Mouse (Mus musculus) monocyte, adult 5-6 weeks (primary cell): Measurements from ENCODE around the gene Armc8. TPM values are rescaled to one million over a fixed set of nuclear protein-coding genes. Genes with fewer than 3 reads are reported as not detected.

Experiments used
- ATAC-seq: fragments of 153-309, 156-312 bp; replicated peaks from 2 replicates; pipeline ENCODE4 v1.8.0; 2017; ENCODE audit warnings: mild to moderate bottlenecking; ENCODE audit not compliant: low TSS enrichment, insufficient number of reproducible peaks, severe bottlenecking, poor library complexity, low FRiP score
- total RNA-seq: library from RNA; stranded (forward); fragments of 200-1000, 200-491, 200-594 nt; gene quantifications from 3 replicates; pipeline ENCODE4 v1.2.3, GENCODE M21; 2017

The Armc8 gene
- total RNA-seq, 1 experiment from 2014 or later: 29.1 TPM

DNA sequence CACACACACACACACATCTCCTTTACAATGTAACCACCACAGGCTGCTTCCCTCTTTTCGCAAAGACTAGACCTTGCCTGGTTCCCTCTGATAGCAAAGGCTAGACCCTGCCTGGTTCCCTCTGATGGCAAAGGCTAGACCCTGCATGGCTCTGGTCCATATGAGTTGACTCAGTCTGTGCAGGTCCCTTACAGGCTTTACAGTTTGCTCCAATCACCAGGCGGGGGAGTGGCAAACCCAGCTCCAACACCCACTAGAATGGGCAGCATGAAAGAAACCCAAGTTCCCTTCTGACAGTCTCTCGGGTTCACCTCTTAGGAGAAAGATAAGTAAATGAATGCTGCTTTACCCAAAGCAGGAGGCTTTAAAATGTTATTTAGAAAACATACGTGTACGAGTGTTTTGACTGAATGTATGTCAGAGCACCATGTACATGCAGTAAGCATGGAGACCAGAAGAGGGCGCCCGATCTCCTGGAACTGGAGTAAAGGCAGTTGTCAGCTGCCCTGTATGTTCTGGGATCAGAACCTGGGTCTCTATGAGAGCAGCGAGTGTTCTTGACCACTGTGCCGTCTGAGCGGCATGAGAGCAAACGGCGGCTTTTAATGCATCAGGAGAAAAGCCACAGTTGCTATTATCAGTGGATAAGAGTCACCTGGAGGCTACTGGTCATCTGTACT is 110.0 kb downstream of the Armc8 start:
- no peak; the same call in 1 of the 2 replicates for ATAC-seq

DNA sequence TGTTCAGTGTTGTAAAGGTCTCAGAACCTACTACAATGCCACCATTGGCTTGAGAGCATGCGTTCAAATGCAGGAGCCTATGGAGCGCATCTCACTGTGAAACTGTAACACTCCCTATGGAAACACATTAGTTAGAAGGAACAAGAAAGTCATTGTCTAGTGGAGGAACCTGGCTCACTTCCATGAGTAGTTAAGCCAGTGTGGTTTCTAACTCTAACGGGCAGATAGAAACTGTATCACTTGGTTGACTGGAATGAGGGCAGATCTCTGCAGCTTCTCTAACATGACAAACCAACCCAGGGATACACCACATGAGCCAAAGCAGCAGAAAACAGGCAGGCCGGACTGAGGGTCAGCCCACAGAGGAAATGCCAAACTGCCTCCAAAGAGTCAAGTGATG is 114.5 kb downstream of the Armc8 start:
- no peak for ATAC-seq

DNA sequence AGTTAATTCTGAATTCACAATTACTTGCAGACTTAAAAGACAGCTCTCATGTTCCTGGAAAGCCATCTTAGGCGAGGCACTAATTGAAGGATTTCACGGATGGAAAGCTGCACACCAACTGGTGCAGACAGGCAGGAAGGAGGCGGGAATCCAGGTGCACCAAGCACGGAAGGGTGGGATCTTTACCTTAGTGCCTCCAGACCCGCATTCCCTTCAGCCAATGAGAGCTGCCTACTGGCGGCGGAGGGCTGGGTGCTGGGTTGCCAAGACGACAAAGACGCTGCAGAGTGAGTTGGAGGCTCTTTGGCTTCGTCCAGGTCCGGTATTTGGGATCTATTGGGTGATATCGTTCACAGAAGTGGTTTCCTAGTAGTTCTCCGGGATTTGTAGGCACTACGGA is 117.5 kb downstream of the Armc8 start, which contains the start of gene Nme9:
Gene Nme9, plus strand, starts transcription at position 315 of the 400 bp plus-strand sequence.
- ATAC-seq: no peak

DNA sequence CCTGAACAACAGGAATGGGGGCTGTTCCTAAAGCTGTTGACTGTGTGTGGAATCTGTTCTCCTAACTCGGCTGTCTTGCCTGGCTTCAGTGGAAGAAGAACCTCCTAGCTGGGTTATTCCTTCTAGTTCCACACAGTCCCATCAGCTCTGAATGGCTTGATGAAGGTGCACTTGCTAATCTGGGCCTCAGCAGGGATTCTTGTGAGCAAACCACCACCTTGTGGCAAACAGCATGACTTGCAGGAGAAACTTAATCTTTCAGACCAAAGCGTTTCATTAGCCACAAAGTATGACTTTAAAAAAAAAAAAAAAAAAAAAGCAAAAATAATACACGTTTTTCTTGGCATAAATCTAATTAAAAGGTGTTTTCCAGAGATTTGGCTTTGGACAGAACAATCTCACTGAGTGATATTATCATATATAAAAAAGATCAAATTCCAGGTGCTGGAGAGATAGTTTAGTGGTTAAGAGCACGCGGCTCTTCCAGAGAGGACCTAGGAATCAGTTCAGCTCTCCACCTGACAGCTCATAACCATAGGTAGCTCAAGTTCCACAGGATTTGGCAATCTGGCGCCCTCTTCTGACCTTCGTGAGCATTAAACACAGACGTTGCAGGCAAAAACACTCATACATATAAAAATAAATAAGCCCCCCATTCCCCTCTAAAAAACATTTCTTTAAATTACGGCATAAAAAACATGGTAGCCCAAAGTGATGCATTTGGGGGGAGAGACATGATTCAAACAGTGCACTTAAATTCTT is 118.6 kb downstream of the Armc8 start:
- no peak for ATAC-seq

DNA sequence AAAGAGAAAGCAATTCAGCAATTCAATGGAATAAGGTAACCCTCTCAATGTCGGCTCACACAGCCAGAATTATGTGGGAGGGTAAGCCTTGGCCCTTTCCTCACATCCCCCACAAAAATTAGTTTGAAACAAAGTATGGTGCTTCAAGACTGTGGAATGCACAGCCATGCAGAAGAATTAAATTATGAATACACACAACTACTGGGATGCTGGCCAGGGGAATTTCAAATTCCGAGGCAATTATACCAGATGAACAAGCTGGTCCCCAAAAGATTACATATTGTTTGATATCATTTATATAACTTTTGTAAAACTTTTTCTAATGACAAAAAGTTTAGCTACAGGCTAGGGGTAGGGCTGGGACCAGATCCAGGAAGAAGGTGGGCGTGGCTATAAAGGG is 121.4 kb downstream of the Armc8 start:
- no peak for ATAC-seq

DNA sequence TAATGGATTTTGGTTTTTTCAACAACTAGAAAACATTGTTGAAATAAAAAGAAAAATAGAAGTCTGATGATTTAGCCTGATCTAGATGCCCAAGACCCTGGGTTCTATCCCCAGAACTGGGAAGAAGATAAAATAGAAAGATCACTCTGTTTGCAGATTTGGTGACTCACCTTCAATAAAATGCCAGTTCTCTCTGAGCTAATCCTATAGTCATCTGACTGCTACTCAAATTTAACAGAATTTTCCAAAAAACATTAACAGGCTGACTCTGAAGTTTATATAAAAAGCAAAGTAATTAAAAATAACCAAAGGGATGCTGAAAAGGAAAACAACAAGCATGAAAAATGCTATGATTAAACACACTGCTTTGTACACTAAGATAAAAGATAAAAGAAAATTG is 122.4 kb downstream of the Armc8 start:
- no peak for ATAC-seq

DNA sequence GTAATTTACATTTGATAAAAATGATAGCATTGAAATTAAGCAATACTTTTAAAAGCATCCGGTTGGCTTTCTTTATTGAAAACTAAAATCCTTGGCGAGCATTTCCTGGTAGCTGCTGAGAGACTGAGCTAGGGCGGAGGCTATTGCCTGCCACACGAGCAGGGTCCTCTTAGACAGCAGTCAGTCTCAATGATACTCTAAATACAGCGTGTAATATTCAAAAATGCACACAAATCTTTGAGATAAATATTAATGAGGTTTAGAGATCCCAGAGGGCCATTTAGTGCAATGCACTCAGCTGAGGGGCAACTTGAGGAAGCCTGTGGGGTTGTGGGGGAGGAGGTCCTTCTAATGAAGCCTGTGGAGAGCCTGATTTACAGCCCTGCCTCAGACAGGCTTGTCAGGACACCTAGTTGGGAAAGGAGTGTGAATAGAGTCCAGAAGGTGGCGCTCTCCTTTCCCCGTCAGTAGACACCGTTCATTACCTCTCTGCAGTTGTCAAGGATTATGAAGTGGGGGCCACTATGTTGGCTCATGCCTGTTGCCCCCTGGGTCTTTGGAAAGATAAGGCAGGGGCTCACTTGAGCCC is 124.0 kb downstream of the Armc8 start:
- ATAC-seq: no peak

DNA sequence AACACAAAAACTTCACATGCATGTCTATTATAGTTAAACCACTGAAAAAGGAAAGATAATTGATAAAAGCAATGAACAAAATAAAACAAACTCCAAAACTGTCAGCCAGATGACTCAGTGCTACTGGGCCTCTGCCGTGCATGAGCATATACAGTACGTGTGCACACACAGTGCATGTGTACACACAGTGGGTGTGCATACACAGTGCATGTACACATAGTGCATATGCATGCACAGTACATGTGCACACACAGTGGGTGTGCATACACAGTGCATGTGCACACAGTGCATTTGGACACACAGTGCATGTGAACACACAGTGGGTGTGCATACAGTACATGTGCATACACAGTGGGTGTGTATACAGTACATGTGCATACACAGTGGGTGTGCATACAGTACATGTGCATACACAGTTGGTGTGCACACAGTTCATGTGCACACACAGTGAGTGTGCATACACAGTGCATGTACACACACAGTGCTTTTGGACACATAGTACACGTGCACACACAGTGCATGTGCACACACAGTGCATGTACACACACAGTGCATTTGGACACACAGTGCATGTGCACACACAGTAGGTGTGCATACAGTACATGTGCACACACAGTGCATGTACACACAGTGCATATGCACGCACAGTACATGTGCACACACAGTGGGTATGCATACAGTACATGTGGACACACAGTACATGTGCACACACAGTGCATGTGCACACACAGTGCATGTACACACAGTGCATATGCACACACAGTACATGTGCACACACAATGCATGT is 126.9 kb downstream of the Armc8 start:
- ATAC-seq: 0 out of 2 replicates have a peak, but pooled peaks have one; percentile 31

DNA sequence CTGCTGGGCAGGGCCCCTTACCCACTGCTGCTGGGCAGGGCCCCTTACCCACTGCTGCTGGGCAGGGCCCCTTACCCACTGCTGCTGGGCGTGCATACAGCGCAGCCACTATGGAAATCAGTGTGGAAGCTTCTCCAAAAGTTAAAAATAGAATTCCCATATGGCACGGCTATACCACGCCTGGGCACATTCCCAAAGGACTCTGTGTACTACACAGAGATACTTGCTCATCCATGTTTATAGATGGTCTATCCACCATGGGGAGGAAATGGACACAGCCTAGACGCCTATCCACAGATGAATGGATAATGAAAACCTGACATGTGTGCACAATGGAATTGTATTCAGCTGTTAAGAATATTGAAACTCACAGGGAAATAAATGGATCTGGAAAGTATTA is 127.8 kb downstream of the Armc8 start:
- ATAC-seq: no peak

DNA sequence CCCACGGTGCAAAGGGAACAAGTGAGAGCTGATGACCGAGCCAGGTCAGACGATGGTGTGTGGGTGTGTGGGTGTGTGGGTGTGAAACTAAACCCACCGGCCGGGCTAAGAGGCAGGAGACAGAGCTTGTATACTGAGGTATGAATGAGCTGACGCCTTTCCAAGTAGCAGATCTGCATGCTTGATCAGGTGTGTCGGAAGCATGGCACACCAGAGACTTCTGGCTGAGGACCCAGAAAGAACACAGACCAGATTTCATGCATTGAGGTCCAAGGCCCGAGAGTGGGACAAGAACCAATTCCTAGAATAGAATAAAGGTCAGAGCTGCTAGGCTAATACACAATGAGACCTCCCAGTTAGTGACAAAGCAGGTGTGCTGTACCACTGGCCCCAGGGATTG is 129.6 kb downstream of the Armc8 start:
- ATAC-seq: no peak

DNA sequence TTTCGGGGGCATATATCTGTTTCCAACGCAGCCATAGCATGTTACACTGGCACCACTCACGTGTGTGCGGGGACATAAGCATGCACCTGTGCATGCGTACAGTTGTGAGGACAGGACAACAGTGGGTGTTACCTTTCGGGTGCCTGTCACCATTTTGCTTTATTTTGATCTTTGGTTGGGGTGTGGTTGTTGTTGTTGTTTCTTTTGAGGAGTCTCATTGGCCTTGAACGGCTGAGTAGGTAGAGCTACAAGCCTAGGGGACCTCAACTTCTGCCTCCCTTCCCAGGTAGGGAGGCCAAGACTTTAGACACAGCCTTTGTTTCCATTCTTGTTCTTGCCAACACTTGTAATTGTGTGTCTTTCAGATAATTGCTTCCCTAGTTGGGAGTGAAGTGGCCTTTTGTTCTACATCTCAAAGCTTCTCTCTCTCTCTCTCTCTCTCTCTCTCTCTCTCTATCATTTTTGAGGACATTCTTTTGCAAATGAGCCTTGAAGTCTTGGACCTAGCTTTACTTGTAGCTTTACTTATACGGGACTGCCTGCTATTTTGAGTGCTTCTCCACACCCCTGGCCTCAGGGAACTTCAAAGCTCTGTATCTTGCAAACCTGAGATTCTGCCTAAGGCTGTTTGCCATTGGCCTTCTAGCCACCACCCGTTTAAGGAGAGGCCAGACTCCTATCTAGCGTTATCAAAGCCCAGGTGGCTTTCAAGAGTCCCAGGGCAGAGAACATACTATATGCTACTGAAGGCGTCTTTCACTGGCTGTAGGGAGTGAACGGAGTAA is 130.7 kb downstream of the Armc8 start:
- no peak for ATAC-seq

DNA sequence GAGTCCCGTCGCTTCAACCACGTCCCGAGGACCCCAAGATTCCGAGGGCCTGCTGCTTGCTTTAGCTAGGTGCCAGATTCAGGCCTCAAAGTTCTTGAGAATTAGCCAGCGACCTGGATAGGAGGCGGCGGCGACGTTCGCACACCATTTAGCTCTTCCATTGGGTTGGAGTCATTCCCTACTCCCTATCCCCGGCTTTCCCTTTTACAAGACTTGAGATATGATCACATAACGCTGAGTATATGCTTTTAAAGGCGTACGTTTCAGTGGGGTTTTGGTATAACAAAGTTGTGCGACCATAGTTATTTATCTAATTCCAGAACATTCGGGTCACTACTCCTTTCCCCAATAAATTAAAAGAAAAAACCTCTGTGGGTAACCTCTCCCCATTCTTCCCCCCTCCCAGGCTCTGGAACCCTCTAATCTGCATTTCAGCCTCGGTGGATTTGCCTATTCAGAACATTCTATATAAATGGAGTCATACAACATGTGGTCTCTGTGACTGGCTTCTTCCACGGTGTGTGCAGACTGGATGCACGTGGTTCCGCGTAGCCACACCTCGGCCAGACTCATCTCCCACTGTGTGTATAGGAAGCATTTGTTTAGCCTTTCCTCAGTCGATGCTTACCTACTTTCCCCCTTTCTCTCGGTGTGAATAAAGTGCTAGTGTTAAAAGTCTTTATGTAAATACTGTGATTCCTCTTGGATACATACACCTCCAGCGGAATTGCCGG is 131.5 kb downstream of the Armc8 start, which contains the start of gene Mras:
Gene Mras, minus strand, starts transcription at position 351 of the 734 bp plus-strand sequence.
- ATAC-seq: no peak

DNA sequence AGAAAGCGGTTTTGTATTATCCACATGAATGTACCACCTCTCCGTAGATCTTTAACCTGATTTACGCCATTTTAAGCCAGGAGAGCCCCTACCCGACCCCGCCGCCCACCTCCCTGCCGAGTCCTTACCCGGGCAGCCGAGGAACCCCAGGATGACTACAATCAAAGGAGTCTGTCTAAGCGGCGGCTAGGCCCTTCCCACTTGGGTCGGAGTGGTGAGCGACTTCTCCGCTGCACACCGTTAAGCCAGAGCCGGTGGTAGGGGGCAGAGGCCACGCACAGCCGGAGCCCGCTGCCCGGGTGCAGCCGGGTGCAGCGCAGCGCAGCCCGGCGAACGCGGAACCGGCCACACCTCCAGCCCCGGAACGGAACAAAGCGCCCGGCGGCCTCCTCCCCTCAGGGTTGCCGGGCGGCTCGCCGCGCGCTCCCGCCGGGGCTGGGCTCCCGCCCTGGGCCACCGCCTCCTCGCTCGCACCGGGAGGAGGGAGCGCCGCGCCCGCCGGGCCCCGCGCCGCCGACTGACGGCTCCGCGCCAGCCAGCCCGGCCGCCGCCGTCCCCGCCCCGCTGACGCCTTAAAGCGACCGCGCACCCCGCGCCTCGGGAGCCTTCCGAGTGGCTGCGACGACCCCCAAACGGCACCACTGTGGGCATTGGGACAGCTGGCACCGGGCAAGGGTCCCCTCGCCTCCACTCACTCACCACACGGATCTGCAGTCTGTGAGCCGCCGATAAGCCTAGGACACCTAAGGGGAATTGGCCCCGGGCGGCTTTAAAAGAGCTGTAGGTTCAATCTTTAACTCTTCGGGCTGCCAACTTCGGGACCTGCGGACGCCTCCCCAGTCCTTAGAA is 132.3 kb downstream of the Armc8 start:
- ATAC-seq: peak; percentile 6; the same call in 1 of the 2 replicates

DNA sequence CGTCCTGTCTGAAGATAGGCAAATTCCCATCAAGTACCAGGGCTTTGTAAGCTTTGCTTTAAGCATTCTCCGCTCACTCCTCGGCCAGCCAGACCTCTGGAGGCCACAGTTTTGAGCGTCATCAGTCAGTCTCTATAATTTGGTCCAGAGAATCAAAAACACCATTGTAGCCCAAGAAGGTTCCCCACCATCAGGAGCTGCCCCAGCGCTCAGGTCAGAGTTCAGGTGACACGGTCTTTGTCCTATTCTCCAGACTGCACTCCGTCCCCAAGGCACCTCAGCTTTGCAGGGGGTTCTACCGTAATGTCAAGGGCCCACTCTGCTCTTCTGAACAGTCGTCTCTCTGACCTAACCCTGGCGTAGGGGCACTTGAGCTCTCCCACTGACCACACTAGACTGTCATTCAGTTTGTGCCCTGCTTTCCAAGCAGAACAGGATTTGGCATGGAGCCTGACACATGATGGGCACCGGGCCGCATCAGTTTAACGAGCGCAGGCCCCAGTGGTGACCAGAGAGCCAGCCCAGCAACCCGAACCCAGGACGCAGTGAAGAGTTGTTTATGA is 133.0 kb downstream of the Armc8 start:
- ATAC-seq: no peak

DNA sequence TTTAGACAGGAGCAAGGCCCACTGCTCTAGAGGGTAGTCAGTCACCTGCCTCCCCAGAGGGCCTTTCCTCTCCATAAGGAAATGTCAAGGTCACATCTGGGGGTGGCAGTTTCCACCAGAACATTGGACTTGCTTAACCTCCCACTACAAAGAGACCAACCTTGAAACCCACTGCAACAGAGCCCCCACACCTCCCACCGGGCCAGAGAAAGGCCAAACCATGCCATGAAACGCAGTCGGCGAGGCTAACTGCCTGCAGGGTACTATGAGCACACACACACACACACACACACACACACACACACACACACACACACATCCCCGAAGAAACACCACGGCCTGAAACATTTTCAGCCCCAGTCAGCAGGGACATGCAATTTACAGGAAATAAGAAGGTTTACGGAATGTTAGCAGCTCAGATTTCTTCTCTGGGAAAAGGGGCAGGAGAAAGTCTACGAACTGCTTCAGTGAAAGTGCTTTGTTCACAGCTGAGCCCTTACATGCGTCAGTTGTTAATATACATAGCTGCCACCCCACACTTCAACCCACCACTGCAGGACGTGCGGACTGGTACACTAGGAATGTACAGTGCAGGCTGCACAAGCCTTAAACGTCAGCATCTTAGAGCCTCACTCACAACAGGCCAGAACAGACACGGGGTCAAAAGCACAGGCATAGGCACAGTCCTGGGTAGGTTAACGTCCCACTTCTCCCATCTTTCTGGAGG is 133.6 kb downstream of the Armc8 start:
- ATAC-seq: no peak

DNA sequence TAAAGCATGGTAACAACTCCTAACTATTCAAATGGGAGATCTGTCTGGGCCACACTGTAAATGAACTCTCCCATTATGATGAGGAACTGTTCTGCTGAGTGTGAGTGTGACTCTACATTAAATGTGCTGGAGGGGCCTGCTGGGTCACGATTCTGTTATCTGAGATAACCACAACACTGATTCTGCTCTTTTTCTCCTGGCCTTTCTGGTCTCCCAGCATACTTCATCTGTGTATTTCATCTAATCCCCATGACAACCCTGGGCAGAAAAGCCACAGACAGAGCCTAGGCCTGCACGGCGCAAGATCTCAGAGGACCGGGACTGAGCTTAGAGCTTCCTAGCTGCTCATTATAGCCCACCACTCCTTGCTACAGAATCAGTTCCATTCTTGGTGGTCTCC is 136.2 kb downstream of the Armc8 start:
- ATAC-seq: no peak
